Comparison of ENCODE assay signal across 8 mouse cellular contexts in the genomic region with DNA sequence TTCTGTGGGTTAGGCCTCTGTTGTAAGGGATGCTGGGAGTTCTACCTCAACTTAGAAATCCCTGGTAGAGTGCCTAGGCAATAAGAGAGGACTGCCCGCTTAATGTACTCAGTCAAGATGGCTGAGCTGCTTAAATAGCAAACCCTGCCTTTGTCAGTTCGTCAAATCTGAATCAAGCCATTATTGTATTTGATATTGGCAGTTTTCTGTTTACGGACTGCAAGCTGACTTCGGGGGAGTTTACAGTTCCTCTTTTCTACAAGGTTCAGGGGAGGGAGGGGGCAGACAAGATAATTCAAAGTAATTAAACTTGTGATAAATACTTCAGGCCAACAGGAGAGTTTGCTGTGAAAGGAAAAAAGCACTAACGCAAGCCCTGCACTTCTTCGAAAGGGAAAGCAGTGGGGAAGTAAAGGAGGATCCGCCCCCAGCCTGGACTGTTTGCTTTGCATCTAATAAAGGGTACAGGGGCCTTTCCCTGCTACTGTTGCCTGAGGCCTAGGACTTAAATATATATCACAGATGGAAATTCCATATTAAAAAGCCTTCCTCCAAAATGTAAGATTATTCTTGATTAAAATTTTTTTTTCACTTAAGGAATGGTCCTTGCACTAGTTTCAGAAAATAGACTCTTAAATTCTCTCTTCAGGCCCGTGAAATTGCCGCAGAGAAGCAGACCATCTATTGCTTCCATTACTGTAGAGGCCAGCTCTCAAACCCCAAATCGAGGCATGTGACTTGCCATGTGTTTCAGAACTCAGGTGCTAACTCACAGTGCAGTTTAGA. TPM values are rescaled to one million over a fixed set of nuclear protein-coding genes. Genes with fewer than 3 reads are reported as not detected.
DNase-seq lines count a peak whose midpoint lies in the region; ATAC-seq and TF ChIP-seq lines count a peak whose summit lies in the region.

No protein-coding gene starts in this region.

- H3K4me2 ChIP-seq in embryonic facial prominence, embryonic 13.5 days = peak overlapping the region; percentile 74
- H3K4me2 ChIP-seq in limb, embryonic 12.5 days = peak overlapping the region; percentile 70
- H3K4me2 ChIP-seq in neural tube, embryonic 15.5 days = peak overlapping the region; percentile 96

- no peaks in the 10 kb centered on the region for H3K27me3 ChIP-seq in spleen, adult 2 months (ENCODE audit: control insufficient read depth, insufficient read depth, low read length)
- H3K27me3 ChIP-seq in embryonic facial prominence, embryonic 13.5 days = no peaks in the 10 kb centered on the region
- no peaks in the 10 kb centered on the region for H3K27me3 ChIP-seq in limb, embryonic 12.5 days
- H3K27me3 ChIP-seq in neural tube, embryonic 15.5 days (replicated peaks) = no peaks in the 10 kb centered on the region

- peak overlapping the region; percentile 63 for H3K27ac ChIP-seq in spleen, adult 2 months (ENCODE audit: insufficient read depth, low read length)
- H3K27ac ChIP-seq in embryonic facial prominence, embryonic 13.5 days = peak overlapping the region; percentile 97
- H3K27ac ChIP-seq in limb, embryonic 12.5 days = peak overlapping the region; percentile 99
- H3K27ac ChIP-seq in neural tube, embryonic 15.5 days (replicated peaks) = peak overlapping the region; percentile 92

- peak overlapping the region; percentile 94 for H3K9ac ChIP-seq in embryonic facial prominence, embryonic 13.5 days
- H3K9ac ChIP-seq in limb, embryonic 12.5 days (replicated peaks) = peak overlapping the region; percentile 99
- peak overlapping the region; percentile 80 for H3K9ac ChIP-seq in neural tube, embryonic 15.5 days (replicated peaks)

- H3K4me3 ChIP-seq in spleen, adult 2 months (ENCODE audit: extremely low read depth, insufficient read depth, insufficient read length) = peak overlapping the region; percentile 68
- H3K4me3 ChIP-seq in embryonic facial prominence, embryonic 13.5 days = peak overlapping the region; percentile 76
- peak overlapping the region; percentile 95 for H3K4me3 ChIP-seq in limb, embryonic 12.5 days (replicated peaks)
- peak overlapping the region; percentile 94 for H3K4me3 ChIP-seq in neural tube, embryonic 15.5 days (replicated peaks)

- TF ChIP-seq POLR2A in spleen, adult 2 months (IDR thresholded peaks at IDR 0.05; ENCODE audit: low read depth, low read length) = no peak

- TF ChIP-seq CTCF in spleen, adult 2 months (IDR thresholded peaks at IDR 0.05; ENCODE audit: extremely low read depth, insufficient read depth, insufficient read length, insufficient replicate concordance) = no peak

- no peak for ATAC-seq in embryonic facial prominence, embryonic 13.5 days (ENCODE audit: insufficient number of reproducible peaks, insufficient read depth, low FRiP score, low TSS enrichment, low read depth)
- no peak for ATAC-seq in limb, embryonic 12.5 days (ENCODE audit: insufficient number of reproducible peaks, insufficient read depth, low FRiP score, low TSS enrichment, low read depth)
- ATAC-seq in neural tube, embryonic 15.5 days (ENCODE audit: low FRiP score) = no peak

- H3K4me1 ChIP-seq in spleen, adult 2 months (ENCODE audit: control insufficient read depth, insufficient read depth, insufficient read length) = no peaks in the 10 kb centered on the region
- peaks cover 14% of the 10 kb centered on the region for H3K4me1 ChIP-seq in embryonic facial prominence, embryonic 13.5 days
- H3K4me1 ChIP-seq in limb, embryonic 12.5 days (replicated peaks) = peaks cover 13% of the 10 kb centered on the region
- peaks cover 26% of the 10 kb centered on the region for H3K4me1 ChIP-seq in neural tube, embryonic 15.5 days

- no peaks in the 10 kb centered on the region for H3K9me3 ChIP-seq in embryonic facial prominence, embryonic 13.5 days
- no peaks in the 10 kb centered on the region for H3K9me3 ChIP-seq in limb, embryonic 12.5 days
- H3K9me3 ChIP-seq in neural tube, embryonic 15.5 days (replicated peaks) = no peaks in the 10 kb centered on the region

- peak in 1 of 2 experiments; percentile 21 for DNase-seq in spleen, adult 2 months (ENCODE audit: low read depth in 1 of 2, low spot score in 2 of 2)
- DNase-seq in spleen, adult 12 weeks (ENCODE audit: low spot score) = no peak
- no peak for DNase-seq in gastrocnemius, adult 18-20 months (ENCODE audit: low spot score)
- DNase-seq in kidney, adult 8-10 months = no peak
- DNase-seq in layer of hippocampus, adult 18-20 months (ENCODE audit: low spot score in 2 of 2) = no peak

- WGBS in spleen, adult 2 months = 32% methylated on average over 10 of the region's 10 CpGs
- WGBS in embryonic facial prominence, embryonic 13.5 days = 31% methylated on average over 10 of the region's 10 CpGs
- 30% methylated on average over 10 of the region's 10 CpGs for WGBS in limb, embryonic 12.5 days
- WGBS in neural tube, embryonic 15.5 days = 26% methylated on average over 10 of the region's 10 CpGs

- no peaks in the 10 kb centered on the region for H3K36me3 ChIP-seq in spleen, adult 2 months (ENCODE audit: control insufficient read depth, insufficient read depth, low read length)
- H3K36me3 ChIP-seq in embryonic facial prominence, embryonic 13.5 days = no peaks in the 10 kb centered on the region
- no peaks in the 10 kb centered on the region for H3K36me3 ChIP-seq in limb, embryonic 12.5 days
- no peaks in the 10 kb centered on the region for H3K36me3 ChIP-seq in neural tube, embryonic 15.5 days

RNA-seq across cellular contexts. Expression of a gene that starts 1.0 kb away (rescaled TPM):
- 5.4 and 7.1 TPM in 2 replicates for polyA plus RNA-seq in spleen, adult 2 months (2012; rRNA removed)
- polyA plus RNA-seq in embryonic facial prominence, embryonic 13.5 days (2015; fragmentation: Nextera tagmentation; extraction: Ambion mirVana) = 22.5 and 24.3 TPM in 2 replicates
- polyA plus RNA-seq in limb, embryonic 12.5 days (2016; fragmentation: Nextera tagmentation; extraction: Ambion mirVana) = 38.3 and 38.8 TPM in 2 replicates
- 18.8 and 21.1 TPM in 2 replicates for polyA plus RNA-seq in neural tube, embryonic 15.5 days (2015; fragmentation: Nextera tagmentation; extraction: Ambion mirVana)
- 1 to 10 TPM; 4.7 to 6.2 TPM for total RNA-seq in gastrocnemius, adult 18-20 months (2021)
- 10 to 100 TPM; 15.7 to 19.0 TPM for total RNA-seq in layer of hippocampus, adult 18-20 months (2021)
